Mouse (Mus musculus): ENCODE results near the gene Gapvd1. TPM values are rescaled to one million over a fixed set of nuclear protein-coding genes. Genes with fewer than 3 reads are reported as not detected.
"Not testable (repeated sequence)": the region's sequence is repeated elsewhere in the genome, so short reads cannot be mapped to it uniquely, and the experiment has no call there.

The Gapvd1 gene
- polyA plus RNA-seq (2015; fragmentation: Nextera tagmentation; extraction: Ambion mirVana) = 89.7 and 97.3 TPM in 2 replicates

DNA sequence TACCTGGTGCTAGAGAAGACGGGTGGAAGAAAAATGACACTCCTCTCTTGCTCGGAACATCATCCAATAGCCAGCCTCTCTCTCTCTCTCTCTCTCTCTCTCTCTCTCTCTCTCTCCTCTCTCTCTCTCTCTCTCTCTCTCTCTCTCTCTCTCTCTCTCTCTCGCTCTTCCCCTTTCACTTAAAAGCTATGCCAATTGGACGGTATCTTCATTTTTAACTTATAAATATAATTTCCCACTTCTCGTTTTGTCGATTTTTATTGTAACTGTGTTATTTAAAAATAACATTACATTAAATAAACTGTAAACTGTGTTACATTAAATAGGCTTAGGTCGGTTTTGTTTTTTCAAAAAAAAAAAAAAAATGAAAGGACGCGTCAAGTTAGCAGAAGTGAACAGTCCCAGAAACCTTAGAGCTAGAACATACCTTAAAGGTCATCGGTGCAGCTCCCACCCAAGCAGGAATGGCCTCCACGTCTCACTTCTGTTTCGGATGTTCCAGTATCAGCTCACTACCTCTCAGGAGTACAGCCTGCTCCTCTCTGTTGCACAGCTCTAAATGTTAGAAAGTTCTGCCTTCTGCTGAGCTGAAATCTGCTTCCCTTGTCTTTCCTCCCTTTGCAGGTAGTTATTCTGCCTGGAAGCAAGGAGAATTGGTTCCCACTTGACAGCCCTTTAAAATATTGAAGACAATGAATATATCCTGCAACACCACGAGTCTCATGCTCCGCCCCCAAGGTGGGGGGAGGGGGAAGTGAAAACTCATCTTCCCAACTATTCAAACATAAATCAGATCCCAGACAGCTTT, at the start of gene Gapvd1:
Gene Gapvd1, minus strand, starts transcription at position 682 of the 808 bp plus-strand sequence.
- Histone ChIP-seq H3K9me3 (no peaks in the 10 kb centered on the region), H3K4me1 (peaks cover 13% of the 10 kb centered on the region), H3K4me3 (peak within 1 kb of the TSS; percentile 92), H3K27me3 (peaks cover 2% of the 10 kb centered on the region; the same call in 1 of the 2 replicates), H3K36me3 (no peaks in the 10 kb centered on the region), H3K9ac (peak within 1 kb of the TSS; percentile 96), H3K4me2 (replicated peaks) (peak within 1 kb of the TSS; percentile 73), H3K27ac (peak within 1 kb of the TSS; percentile 90; the same call in 1 of the 2 replicates)
- 1% methylated on average over 14 of the region's 14 CpGs for WGBS
- no peak for ATAC-seq (ENCODE audit: low FRiP score, low read depth)

DNA sequence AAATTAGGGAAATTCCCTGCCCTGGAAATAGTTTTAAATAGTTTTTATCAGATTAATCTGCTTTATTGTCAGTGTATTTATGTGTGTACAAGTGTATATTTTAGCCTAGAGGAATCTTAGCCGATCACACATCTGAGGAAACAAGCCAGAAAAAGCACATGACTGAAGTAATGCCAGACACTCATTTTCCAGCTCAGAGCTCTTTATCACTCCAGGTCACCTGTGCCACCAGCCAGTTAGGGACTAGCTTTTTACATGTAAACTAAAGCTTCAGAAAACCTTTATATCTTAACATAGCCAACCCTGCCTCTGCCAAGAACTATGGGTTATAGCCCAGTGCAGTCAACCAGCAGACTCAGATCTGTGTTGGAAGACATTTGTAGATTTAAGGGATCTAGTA, 49.8 kb upstream of the Gapvd1 start:
- H3K27me3 ChIP-seq = no peaks in the 10 kb centered on the region
- H3K9me3 ChIP-seq = no peaks in the 10 kb centered on the region
- H3K4me1 ChIP-seq = peaks cover 19% of the 10 kb centered on the region
- no peak overlapping the region for H3K4me2 ChIP-seq (replicated peaks)
- WGBS = 79% methylated on average over 1 of the region's 1 CpGs
- ATAC-seq (ENCODE audit: low FRiP score, low read depth) = no peak
- peaks cover 39% of the 10 kb centered on the region for H3K36me3 ChIP-seq
- H3K4me3 ChIP-seq = no peak overlapping the region
- H3K27ac ChIP-seq = no peak overlapping the region
- no peak overlapping the region for H3K9ac ChIP-seq

DNA sequence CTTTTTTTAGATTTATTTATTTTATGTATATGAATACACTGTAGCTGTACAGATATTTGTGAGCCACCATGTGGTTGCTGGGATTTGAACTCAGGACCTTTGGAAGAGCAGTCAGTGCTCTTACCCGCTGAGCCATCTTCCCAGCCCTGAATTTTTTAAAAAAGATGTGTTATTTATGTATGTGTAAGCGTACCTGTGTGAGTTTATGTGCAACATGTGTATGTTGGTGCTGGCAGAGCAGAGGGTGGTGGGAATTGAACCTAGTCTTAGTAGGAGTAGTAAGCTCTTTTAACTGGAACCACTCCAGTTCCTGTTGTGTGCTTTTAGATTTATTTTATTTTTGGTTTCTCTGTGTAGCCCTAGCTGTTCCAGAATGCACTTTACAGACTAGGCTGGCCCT, 49.1 kb upstream of the Gapvd1 start:
- Histone ChIP-seq H3K27me3 (no peaks in the 10 kb centered on the region), H3K4me3 (no peak overlapping the region; the same call in 1 of the 2 replicates), H3K36me3 (peaks cover 38% of the 10 kb centered on the region), H3K4me2 (replicated peaks) (peak overlapping the region; percentile 58; the same call in 1 of the 2 replicates), H3K4me1 (peaks cover 20% of the 10 kb centered on the region), H3K9me3 (no peaks in the 10 kb centered on the region), H3K9ac (no peak overlapping the region), H3K27ac (no peak overlapping the region)
- WGBS = 94% methylated on average over 2 of the region's 2 CpGs
- ATAC-seq (ENCODE audit: low FRiP score, low read depth) = no peak

DNA sequence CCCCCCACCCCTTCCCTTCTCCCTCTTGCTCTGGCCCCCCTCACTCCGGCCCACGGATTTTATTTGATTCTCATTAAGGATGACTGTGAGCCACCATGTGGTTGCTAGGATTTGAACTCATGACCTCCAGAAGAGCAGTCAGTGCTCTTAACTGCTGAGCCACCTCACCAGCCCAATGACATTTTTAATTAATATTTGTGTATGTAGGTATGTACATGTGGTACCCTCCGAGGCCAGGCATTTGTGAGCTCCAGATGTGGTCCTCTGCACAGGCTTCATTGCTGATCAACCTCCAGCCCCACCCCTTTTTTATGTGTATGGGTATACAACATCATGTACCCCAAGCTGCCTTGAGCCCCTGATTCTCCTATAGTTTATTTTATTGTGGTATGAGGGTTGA, 48.7 kb upstream of the Gapvd1 start:
- Histone ChIP-seq H3K27ac (no peak overlapping the region), H3K4me1 (peaks cover 25% of the 10 kb centered on the region), H3K36me3 (peaks cover 34% of the 10 kb centered on the region), H3K4me3 (peak overlapping the region; percentile 25), H3K9ac (peak overlapping the region; percentile 45; the same call in 1 of the 2 replicates), H3K9me3 (no peaks in the 10 kb centered on the region), H3K4me2 (replicated peaks) (peak overlapping the region; percentile 58), H3K27me3 (no peaks in the 10 kb centered on the region)
- 53% methylated on average over 3 of the region's 3 CpGs for WGBS
- no peak for ATAC-seq (ENCODE audit: low FRiP score, low read depth)

DNA sequence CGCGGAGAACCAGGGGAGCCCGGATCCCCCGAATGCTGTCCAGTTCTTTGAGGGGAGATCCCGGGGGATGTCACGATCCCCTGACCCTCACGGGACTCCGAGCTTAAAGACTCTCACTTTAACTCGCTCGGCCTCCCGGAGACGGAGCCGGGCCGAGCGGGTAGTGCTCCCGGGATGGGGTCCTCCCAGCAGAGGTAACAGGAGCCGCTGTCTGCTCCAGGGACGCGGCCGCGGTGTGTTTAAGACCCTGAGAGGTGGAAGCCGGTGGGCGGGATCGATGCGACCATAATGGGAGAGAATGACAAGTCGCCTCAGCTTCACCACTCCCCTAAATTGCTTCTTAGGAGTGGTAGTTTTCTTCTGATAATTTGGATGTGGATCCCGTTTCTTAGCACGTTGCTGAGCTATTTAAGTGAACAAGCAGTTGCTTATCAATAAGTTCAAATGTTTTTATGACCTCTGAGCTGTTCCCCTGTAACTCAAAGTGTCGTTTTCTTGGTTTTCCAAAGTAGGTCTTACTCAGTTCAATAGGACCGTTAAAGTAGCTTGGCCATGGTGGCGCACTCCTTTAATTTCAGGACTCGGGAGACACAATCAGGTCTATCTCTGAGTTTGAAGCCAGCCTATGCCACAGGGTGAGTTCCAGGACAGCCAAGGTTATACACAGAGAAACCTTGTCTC, 47.7 kb upstream of the Gapvd1 start:
- Histone ChIP-seq H3K9ac (peak overlapping the region; percentile 84), H3K4me3 (peak overlapping the region; percentile 69), H3K4me1 (peaks cover 31% of the 10 kb centered on the region), H3K36me3 (peaks cover 26% of the 10 kb centered on the region), H3K27ac (peak overlapping the region; percentile 85), H3K4me2 (replicated peaks) (peak overlapping the region; percentile 85)
- H3K9me3 ChIP-seq, H3K27me3 ChIP-seq: not testable (repeated sequence)
- WGBS = under 1% methylated on average over 30 of the region's 32 CpGs
- peak; percentile 45 for ATAC-seq (ENCODE audit: low FRiP score, low read depth)

DNA sequence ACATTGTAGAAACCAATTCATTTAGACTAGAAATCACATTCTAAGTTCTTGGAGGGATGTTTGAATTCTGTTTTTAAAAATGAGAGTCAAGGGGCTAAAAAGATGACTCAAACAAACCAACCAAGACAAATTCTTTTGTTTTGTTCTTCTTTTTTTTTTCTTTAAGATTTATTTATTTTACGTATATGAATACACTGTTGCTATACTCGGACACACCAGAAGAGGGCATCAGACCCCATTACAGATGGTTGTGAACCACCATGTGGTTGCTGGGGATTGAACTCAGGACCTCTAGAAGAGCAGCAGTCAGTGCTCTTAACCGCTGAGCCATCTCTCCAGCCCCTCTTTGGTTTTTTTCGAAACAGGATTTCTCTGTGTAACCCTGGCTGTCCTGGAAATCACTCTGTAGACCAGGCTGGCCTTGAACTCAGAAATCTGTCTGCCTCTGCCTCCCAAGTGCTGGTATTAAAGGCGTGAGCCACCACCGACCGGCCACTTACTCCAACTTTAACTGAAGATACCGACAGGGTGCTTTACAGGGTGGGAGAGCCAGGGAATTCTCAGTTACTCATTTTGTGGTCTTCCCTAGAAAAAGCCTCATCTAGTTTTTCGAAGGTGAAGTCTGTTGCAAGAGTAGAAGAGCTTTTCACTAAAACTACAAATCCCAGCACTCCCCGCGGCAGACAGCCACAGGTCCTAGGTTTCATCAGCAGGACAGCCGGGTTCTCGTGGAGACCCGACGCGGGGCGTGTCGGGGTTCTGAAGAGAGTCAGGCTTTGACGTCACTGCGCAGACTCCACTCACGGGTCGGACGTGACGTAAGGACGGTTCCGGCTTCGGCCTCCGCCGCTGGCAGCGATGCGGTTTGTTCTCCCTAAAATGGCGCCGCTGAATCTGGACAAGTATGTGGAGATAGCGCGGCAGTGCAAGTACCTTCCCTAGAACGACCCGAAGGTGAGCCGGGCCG, 46.8 kb upstream of the Gapvd1 start:
- 5% methylated on average over 39 of the region's 39 CpGs for WGBS

DNA sequence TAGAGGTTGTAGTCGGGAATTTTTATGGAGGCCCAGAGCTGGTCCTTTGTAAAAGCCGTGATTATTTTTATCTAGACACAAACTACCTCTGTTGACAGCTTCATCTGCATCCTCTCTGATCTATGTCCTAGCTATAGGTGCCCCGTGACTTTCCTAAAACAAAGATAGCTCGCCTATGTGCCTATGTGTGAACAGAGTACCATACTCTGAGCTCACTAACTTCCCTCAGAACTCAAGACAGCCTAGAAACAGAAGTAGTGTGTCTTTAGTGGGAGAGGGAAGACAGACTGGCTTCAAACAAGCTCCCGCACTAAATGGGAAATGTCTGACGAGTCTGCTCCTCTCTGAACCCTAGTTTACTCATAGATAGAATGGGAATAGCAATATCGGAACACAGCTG, 45.3 kb upstream of the Gapvd1 start:
- ATAC-seq (ENCODE audit: low FRiP score, low read depth) = no peak
- peak overlapping the region; percentile 79 for H3K4me2 ChIP-seq (replicated peaks)
- peak overlapping the region; percentile 70; the same call in 1 of the 2 replicates for H3K4me3 ChIP-seq

More for the DNA sequence above, 46.8 kb upstream of the Gapvd1 start:
- Histone ChIP-seq H3K4me1 (peaks cover 31% of the 10 kb centered on the region), H3K27me3 (no peaks in the 10 kb centered on the region), H3K9ac (peak overlapping the region; percentile 84), H3K4me3 (peak overlapping the region; percentile 69), H3K27ac (peak overlapping the region; percentile 85), H3K4me2 (replicated peaks) (peak overlapping the region; percentile 85), H3K36me3 (peaks cover 20% of the 10 kb centered on the region), H3K9me3 (no peaks in the 10 kb centered on the region)
- peak; percentile 97 for ATAC-seq (ENCODE audit: low FRiP score, low read depth)

DNA sequence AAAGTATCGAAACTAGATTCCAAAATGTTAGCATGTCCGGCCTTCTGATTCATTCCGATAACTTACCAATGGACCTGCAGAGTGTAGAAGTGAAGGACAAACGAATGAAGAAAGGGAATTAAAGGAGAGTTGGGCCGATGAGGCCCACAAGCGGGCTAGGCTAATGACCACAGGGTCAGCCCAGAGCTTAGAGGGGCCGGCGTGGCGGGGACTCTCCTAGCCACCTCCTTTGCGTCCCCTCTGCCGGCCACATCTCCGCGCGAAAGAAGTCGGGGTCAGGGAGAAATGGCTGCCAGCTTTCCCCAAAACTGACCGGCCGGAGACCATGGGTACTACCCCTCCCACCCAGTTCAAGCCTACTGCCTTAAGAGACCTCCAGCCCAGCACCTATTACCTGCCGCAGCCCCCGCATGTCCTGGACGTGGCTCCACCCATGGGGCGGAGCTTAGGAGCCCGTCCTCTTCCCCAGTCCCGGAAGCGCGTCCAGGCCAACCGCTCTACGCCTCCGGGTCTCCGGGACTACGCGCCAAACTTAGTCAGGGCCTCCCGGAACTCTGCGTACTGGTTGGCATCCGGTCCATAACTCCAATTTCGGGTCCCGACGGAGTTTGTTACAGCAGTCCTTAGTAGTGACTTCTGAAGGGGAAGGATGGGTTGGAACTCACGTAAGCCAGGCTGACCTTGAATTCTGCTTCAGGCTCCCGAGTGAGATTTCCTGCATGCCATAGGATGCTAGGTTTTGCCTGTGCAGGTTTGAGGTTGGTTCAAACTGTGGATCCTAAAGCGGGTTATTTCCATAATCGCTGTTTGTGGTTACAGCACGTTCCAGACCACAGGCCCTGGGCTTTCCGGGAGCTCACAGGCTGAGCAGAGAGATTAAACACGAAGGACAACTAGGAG, 44.6 kb upstream of the Gapvd1 start, which contains the start of gene Rabepk:
Gene Rabepk, minus strand, starts transcription at position 556 of the 900 bp plus-strand sequence.
- WGBS = 4% methylated on average over 44 of the region's 44 CpGs
- Histone ChIP-seq H3K9ac (peak within 1 kb of the TSS; percentile 76), H3K9me3 (no peaks in the 10 kb centered on the region), H3K36me3 (peaks cover 23% of the 10 kb centered on the region), H3K4me3 (peak within 1 kb of the TSS; percentile 70), H3K4me1 (peaks cover 31% of the 10 kb centered on the region), H3K27me3 (no peaks in the 10 kb centered on the region), H3K4me2 (replicated peaks) (peak within 1 kb of the TSS; percentile 79), H3K27ac (peak within 1 kb of the TSS; percentile 80)
- peak; percentile 83 for ATAC-seq (ENCODE audit: low FRiP score, low read depth)

More for the DNA sequence above, 45.3 kb upstream of the Gapvd1 start:
- H3K36me3 ChIP-seq = peaks cover 19% of the 10 kb centered on the region
- WGBS = 80% methylated on average over 7 of the region's 7 CpGs
- 0 out of 2 replicates have a peak overlapping the region, but pooled peaks have one; percentile 80 for H3K27ac ChIP-seq
- no peak overlapping the region for H3K9ac ChIP-seq
- H3K9me3 ChIP-seq = no peaks in the 10 kb centered on the region
- peaks cover 31% of the 10 kb centered on the region for H3K4me1 ChIP-seq
- no peaks in the 10 kb centered on the region for H3K27me3 ChIP-seq

DNA sequence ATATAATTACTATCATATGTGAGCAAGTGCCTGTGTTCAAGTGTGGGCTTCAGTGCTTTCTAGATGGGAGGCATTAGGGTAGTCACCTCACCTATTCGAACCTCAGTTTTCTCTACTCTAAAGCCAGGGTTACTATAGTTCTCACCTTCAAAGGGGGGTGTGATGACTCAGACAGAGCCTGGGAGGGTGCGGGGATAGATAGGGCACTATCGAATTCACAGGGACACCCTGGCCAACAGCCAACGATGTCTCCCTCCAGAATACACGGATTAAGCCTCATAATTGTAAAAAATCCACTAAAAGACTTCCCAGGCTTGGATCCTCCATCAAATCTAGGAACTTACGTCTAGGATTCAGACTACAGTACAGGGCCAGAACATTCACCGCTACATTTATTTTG, 40.4 kb upstream of the Gapvd1 start:
- 84% methylated on average over 7 of the region's 7 CpGs for WGBS
- Histone ChIP-seq H3K4me2 (replicated peaks) (no peak overlapping the region), H3K4me1 (peaks cover 18% of the 10 kb centered on the region), H3K9ac (no peak overlapping the region), H3K36me3 (peaks cover 33% of the 10 kb centered on the region), H3K4me3 (no peak overlapping the region), H3K27me3 (no peaks in the 10 kb centered on the region), H3K9me3 (no peaks in the 10 kb centered on the region), H3K27ac (no peak overlapping the region; the same call in 1 of the 2 replicates)
- ATAC-seq (ENCODE audit: low FRiP score, low read depth) = no peak

DNA sequence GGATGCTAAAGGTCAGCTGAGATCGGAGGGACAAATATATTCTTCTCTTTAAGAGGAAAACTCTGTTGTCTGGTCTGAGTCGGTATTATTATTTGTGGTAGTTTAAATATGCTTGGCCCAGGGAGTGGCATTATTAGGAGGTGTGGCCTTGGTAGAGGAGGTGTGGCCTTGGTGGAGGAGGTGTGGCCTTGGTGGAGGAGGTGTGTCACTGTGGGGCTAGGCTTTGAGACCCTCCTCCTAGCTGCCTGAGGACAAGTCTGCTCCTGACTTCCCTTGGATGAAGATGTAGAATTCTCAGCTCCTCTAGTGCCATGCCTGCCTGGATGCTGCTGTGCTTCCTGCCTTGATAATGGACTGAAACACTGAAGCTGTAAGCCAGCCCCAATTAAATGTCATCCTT, 39.5 kb upstream of the Gapvd1 start:
- Histone ChIP-seq H3K4me2 (replicated peaks) (no peak overlapping the region), H3K9ac (no peak overlapping the region), H3K36me3 (peaks cover 41% of the 10 kb centered on the region), H3K4me1 (peaks cover 12% of the 10 kb centered on the region), H3K9me3 (no peaks in the 10 kb centered on the region), H3K27me3 (no peaks in the 10 kb centered on the region), H3K27ac (no peak overlapping the region), H3K4me3 (no peak overlapping the region)
- 89% methylated on average over 2 of the region's 2 CpGs for WGBS
- no peak for ATAC-seq (ENCODE audit: low FRiP score, low read depth)
